Mouse (Mus musculus) heart, embryonic 11.5 days (tissue): Measurements from ENCODE around the gene B3galt2. TPM values are rescaled to one million over a fixed set of nuclear protein-coding genes. Genes with fewer than 3 reads are reported as not detected.
"Not testable (repeated sequence)": the region's sequence is repeated elsewhere in the genome, so short reads cannot be mapped to it uniquely, and the experiment has no call there.

Experiments
- ATAC-seq: fragments of 200-750 bp; cut with Nextera tagmentation; replicated peaks from 2 replicates; pipeline ENCODE4 v1.8.0; 2017; ENCODE audit warnings: moderate library complexity; ENCODE audit not compliant: insufficient number of reproducible peaks, low FRiP score, low TSS enrichment
- H3K27ac ChIP-seq: fragments of 300-500 bp; sonication (generic); 2 replicates; pipeline ENCODE4 v1.5.1; 2014; ENCODE audit warnings: mild to moderate bottlenecking, low read depth, low read length
- H3K27me3 ChIP-seq: fragments of 300-500 bp; sonication (generic); 2 replicates; pipeline ENCODE4 v1.6.1; 2014; ENCODE audit warnings: mild to moderate bottlenecking, low read length, mixed read lengths; ENCODE audit not compliant: control insufficient read depth, insufficient read depth
- H3K36me3 ChIP-seq: fragments of 300-500 bp; sonication (generic); 2 replicates; pipeline ENCODE4 v1.6.1; 2014; ENCODE audit warnings: mild to moderate bottlenecking, low read length, moderate library complexity, mixed read lengths; ENCODE audit not compliant: control insufficient read depth, insufficient read depth
- H3K4me1 ChIP-seq: fragments of 300-500 bp; sonication (generic); 2 replicates; pipeline ENCODE4 v1.6.1; 2014; ENCODE audit warnings: low read length; ENCODE audit not compliant: control insufficient read depth, insufficient read depth
- H3K4me2 ChIP-seq: fragments of 300-500 bp; sonication (generic); 2 replicates; pipeline ENCODE4 v1.6.1; 2014; ENCODE audit warnings: mild to moderate bottlenecking, moderate library complexity
- H3K4me3 ChIP-seq: fragments of 300-500 bp; sonication (generic); 2 replicates; pipeline ENCODE4 v1.5.1; 2014; ENCODE audit warnings: low read depth, low read length
- H3K9ac ChIP-seq: fragments of 300-500 bp; sonication (generic); 2 replicates; pipeline ENCODE4 v1.6.1; 2014; ENCODE audit warnings: mild to moderate bottlenecking, low read depth, low read length, moderate library complexity
- H3K9me3 ChIP-seq: fragments of 300-500 bp; sonication (generic); replicated peaks from 2 replicates; pipeline ENCODE4 v1.6.1; 2016; ENCODE audit warnings: low read length; ENCODE audit not compliant: control insufficient read depth
- WGBS: fragments of 180-500 bp; shearing (Covaris S2); extraction: QIAGEN DNeasy Blood & Tissue Kit; methylation state at CpG from one replicate; pipeline ENCODE4 v1.1.7; 2014; ENCODE audit not compliant: insufficient replicate concordance; 5-methylcytosine and 5-hydroxymethylcytosine counted together
- polyA plus RNA-seq: library from polyadenylated mRNA; unstranded; fragments of >200 nt; fragmentation: Nextera tagmentation; extraction: Ambion mirVana; gene quantifications from 2 replicates; pipeline ENCODE4 v1.2.1, GENCODE M21; 2014

The B3galt2 gene
- polyA plus RNA-seq, 1 experiment from 2014 or later: 0.27 TPM

DNA sequence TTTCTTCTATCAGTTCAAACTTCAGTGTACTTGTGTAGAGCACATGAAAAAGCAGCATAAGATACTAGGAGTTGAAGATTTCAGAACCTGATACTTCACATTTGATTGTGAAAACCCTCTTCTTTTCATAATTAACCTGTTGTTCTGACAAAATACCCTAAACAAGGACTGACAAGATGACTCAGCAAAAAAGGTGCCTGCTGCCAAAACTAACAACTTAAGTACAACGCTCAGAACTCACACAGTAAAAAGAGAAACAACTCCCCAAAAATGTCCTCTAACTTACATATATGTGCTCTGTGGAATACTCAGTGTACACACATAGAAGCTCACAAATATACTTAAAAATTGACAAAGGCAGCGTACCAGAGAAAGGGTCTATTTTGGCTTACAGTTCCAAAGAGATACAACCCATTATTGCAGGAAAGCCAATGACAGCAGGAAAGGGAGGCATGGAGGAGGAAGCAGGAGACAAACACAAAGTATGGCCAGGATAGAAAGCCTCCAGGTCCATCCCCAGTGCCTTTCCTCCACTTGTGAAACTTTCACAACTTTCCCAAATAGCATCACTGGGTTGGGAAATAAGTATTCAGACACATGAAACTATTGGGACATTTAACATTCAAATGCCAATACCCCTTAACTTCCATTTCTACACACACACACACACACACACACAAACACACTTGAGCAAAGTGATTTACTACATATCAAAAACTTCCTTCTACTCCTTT, 7.4 kb upstream of the B3galt2 start:
- no peak for ATAC-seq
- H3K27ac ChIP-seq: no peak overlapping the region
- H3K4me1 ChIP-seq: no peaks in the 10 kb centered on the region
- H3K9me3 ChIP-seq: no peaks in the 10 kb centered on the region
- H3K4me3 ChIP-seq: no peak overlapping the region
- H3K36me3 ChIP-seq: no peaks in the 10 kb centered on the region
- WGBS: 87% methylated on average over 2 of the region's 2 CpGs
- H3K9ac ChIP-seq: no peak overlapping the region
- no peak overlapping the region for H3K4me2 ChIP-seq
- no peaks in the 10 kb centered on the region for H3K27me3 ChIP-seq

DNA sequence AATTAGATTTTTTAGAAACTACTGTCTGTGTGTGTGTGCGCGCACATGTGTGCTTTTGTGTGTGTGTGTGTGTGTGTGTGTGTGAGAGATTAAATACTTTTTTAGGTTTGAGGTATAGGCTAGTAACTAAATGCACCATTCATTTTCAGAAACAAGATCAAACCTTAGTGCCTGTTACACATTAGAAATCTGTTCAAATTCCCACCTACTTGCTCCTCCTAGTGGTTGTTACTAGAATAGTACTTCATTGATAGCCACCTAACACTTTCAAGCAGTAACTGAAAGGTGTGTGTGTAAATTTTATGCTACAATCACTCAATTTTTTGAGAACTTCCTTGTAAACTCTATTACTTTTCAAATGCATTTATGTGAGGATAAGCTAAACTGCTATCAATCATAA, 3.8 kb downstream of the B3galt2 start:
- no peak overlapping the region for H3K9ac ChIP-seq
- H3K4me2 ChIP-seq: no peak overlapping the region
- H3K27ac ChIP-seq: no peak overlapping the region
- ATAC-seq: no peak
- H3K27me3 ChIP-seq: no peaks in the 10 kb centered on the region
- H3K4me1 ChIP-seq: no peaks in the 10 kb centered on the region
- 99% methylated on average over 2 of the region's 2 CpGs for WGBS
- no peaks in the 10 kb centered on the region for H3K9me3 ChIP-seq
- H3K36me3 ChIP-seq: no peaks in the 10 kb centered on the region
- H3K4me3 ChIP-seq: no peak overlapping the region

DNA sequence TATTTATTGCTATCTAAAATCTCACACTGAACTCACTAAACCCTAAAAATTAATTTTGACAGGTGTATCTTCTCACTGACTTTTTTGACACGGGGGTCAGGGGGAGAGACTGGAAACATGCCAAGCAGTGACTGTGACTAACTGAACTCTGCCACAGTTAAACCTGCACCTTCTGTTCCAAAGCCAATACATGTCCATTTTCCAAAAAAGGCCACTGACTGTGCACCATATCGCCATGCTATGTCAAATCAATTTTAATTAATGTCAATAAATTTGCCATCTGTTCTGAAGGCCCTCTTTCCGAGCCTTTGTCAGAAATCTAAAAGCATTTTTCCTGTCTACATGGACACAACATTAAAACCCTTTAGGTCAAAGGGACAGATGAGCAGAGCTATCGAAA, 4.9 kb downstream of the B3galt2 start:
- no peak overlapping the region for H3K9ac ChIP-seq
- ATAC-seq: no peak
- H3K4me3 ChIP-seq: no peak overlapping the region
- no peaks in the 10 kb centered on the region for H3K4me1 ChIP-seq
- H3K4me2 ChIP-seq: no peak overlapping the region
- H3K27me3 ChIP-seq: no peaks in the 10 kb centered on the region
- no peak overlapping the region for H3K27ac ChIP-seq
- no peaks in the 10 kb centered on the region for H3K9me3 ChIP-seq
- 81% methylated on average over 4 of the region's 4 CpGs for WGBS
- no peaks in the 10 kb centered on the region for H3K36me3 ChIP-seq

DNA sequence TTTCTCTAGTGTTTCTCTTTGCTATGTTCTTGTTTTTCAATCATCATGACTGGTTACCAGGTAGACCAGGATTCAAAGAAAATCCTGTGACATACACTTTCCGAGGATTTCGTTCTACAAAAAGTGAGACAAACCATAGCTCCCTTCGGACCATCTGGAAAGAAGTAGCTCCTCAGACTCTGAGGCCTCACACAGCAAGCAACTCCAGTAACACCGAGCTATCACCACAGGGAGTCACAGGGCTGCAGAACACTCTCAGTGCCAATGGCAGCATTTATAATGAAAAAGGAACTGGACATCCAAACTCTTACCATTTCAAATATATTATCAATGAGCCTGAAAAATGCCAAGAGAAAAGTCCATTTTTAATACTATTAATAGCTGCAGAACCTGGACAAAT, 5.8 kb downstream of the B3galt2 start:
- Histone ChIP-seq H3K4me3 (no peak overlapping the region), H3K4me1 (no peaks in the 10 kb centered on the region), H3K4me2 (no peak overlapping the region), H3K27me3 (no peaks in the 10 kb centered on the region), H3K36me3 (no peaks in the 10 kb centered on the region), H3K27ac (no peak overlapping the region), H3K9ac (no peak overlapping the region), H3K9me3 (no peaks in the 10 kb centered on the region)
- 83% methylated on average over 4 of the region's 4 CpGs for WGBS
- no peak for ATAC-seq

DNA sequence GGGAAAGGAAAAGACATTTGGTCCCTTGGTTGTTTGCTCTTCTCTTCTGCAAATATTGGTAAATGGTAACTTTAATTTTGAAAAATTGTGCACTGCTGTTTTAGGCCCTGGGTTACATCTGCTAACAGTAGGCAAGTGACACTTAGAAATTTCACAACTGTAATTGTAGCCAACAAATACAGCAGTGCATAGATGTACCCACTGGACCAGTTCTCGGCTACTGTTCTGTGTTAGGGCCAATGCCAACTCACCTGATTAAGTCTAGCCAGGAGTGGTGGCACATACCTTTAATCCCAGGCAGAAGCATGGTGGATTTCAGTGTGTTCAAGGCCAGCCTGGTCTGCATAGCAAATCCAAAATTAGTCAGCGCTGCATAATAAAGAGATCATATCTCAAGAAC, 9.9 kb downstream of the B3galt2 start:
- no peak overlapping the region for H3K4me3 ChIP-seq
- no peak for ATAC-seq
- H3K27ac ChIP-seq: no peak overlapping the region

DNA sequence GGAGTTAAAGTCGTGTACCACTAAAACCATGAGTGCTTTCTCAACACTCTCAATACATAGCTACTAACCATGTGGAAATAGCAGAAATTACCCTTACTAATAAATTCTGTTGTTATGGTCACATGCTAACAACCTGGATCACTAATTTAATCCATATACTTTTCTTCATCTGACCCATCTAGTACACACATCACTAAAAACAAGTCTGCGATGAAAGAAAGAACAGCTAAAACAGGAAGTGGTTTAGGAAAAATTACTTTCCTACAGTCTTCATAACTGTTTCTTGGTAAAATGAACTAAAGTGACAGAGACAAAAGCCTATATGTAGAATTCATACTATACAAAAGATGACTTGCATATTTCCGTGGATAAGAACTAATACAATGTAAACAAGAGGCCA, 13.2 kb downstream of the B3galt2 start:
- H3K4me1 ChIP-seq: no peaks in the 10 kb centered on the region
- H3K4me3 ChIP-seq: no peak overlapping the region
- H3K4me2 ChIP-seq: no peak overlapping the region
- no peaks in the 10 kb centered on the region for H3K36me3 ChIP-seq
- H3K27me3 ChIP-seq: no peaks in the 10 kb centered on the region
- H3K9ac ChIP-seq: no peak overlapping the region
- 87% methylated on average over 3 of the region's 3 CpGs for WGBS
- no peak overlapping the region for H3K27ac ChIP-seq
- no peak for ATAC-seq
- H3K9me3 ChIP-seq: no peaks in the 10 kb centered on the region

More for the DNA sequence above, 9.9 kb downstream of the B3galt2 start:
- Histone ChIP-seq H3K4me1 (no peaks in the 10 kb centered on the region), H3K36me3 (no peaks in the 10 kb centered on the region), H3K9me3 (no peaks in the 10 kb centered on the region), H3K4me2 (no peak overlapping the region), H3K9ac (no peak overlapping the region), H3K27me3 (no peaks in the 10 kb centered on the region)
- 93% methylated on average over 2 of the region's 2 CpGs for WGBS

DNA sequence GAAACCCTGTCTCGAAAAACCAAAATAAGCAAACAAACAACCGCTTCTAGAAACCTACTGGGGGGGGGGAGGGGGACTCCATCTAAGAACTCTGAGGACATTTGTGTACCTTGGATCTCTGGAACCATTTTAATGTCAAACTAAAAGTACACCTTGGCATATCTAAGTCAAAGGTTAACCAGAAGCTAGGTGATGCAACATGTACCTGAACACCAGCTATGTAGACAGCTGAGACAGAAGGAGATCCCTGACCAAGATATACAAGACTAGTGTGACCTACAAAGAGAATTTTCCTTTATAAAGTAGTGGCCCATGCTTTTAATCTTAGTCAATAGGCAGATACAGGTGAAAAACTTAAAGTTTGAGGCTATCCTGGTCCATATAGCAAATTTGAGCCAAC, 22.7 kb downstream of the B3galt2 start:
- no peak for ATAC-seq
- H3K27ac ChIP-seq: no peak overlapping the region

DNA sequence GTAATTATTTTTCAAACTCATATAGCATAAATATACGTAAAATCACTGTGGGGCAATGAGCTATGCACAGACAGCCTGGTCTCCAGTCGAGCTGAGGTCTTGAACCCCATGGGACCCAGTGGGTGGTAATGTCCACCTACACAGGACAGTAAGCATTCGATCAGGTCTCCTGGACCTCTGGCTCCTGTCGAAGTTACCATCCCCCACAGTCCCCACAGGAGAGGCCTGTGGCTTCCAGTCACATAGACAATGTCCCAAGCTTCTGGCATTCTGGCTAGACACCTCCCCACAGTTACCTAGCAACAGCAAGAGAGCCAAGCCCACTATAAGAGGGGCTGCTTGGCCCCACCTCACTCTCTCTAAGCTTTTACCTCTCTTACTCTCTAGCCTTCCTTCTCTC, 24.3 kb downstream of the B3galt2 start:
- WGBS: 86% methylated on average over 4 of the region's 4 CpGs
- not testable (repeated sequence) for ATAC-seq, H3K36me3 ChIP-seq, H3K4me2 ChIP-seq, H3K9me3 ChIP-seq, H3K4me3 ChIP-seq, H3K4me1 ChIP-seq, H3K27ac ChIP-seq, H3K9ac ChIP-seq, H3K27me3 ChIP-seq

More for the DNA sequence above, 22.7 kb downstream of the B3galt2 start:
- no peak overlapping the region for H3K4me3 ChIP-seq
- 90% methylated on average over 2 of the region's 2 CpGs for WGBS
- peaks cover 3% of the 10 kb centered on the region; the same call in 1 of the 2 replicates for H3K36me3 ChIP-seq
- no peaks in the 10 kb centered on the region for H3K4me1 ChIP-seq
- H3K4me2 ChIP-seq: no peak overlapping the region
- H3K9me3 ChIP-seq: no peaks in the 10 kb centered on the region
- H3K9ac ChIP-seq: no peak overlapping the region
- no peaks in the 10 kb centered on the region for H3K27me3 ChIP-seq

DNA sequence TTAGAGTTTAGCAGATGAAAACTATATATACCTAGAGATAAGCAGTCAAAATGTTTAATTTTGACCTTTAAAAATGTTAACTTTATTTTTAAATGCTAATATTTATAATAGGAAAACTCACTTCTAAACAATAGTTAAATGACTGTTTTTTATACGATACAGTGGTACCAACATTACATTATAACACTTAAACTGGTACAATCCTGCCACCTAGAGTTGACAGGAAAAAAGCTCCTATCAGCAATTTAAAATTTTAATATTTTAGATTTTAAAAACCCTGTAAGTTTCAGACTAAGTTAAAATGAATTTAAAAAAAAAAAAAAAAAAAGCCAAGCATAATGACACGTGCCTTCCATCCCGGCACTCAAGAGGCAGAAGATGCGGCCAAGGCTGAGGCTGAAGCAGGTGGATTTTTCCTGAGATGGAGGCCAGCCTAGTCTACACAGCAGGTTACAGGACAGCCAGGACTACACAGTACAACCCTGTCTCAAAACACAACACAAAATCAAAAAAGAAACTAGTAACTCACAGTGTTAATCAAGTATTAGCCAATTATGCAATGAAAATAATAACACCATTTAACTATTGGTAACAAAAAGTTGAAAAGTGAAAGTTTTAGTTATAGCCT, 35.4 kb downstream of the B3galt2 start:
- H3K9ac ChIP-seq: no peak overlapping the region
- H3K4me2 ChIP-seq: no peak overlapping the region
- ATAC-seq: no peak
- H3K4me1 ChIP-seq: no peaks in the 10 kb centered on the region
- no peak overlapping the region for H3K27ac ChIP-seq
- no peaks in the 10 kb centered on the region for H3K27me3 ChIP-seq
- no peaks in the 10 kb centered on the region for H3K9me3 ChIP-seq
- 90% methylated on average over 4 of the region's 4 CpGs for WGBS
- peaks cover 4% of the 10 kb centered on the region; the same call in 1 of the 2 replicates for H3K36me3 ChIP-seq
- H3K4me3 ChIP-seq: no peak overlapping the region
